Mouse (Mus musculus) thymus, adult 2 months (tissue): Measurements from ENCODE around the gene Tsx.

Source experiments
- CTCF ChIP-seq: fragments of 200-500 bp; IDR thresholded peaks from 2 replicates; pipeline ENCODE4 v1.5.1; 2012; ENCODE audit warnings: mild to moderate bottlenecking, control low read depth, low read length, moderate library complexity, borderline replicate concordance; ENCODE audit not compliant: control insufficient read depth, poor library complexity, insufficient read depth; ENCODE audit errors: extremely low read depth
- POLR2A ChIP-seq: fragments of 200-500 bp; IDR thresholded peaks from 2 replicates; pipeline ENCODE4 v1.6.1; 2012; ENCODE audit warnings: mild to moderate bottlenecking, low read length, control low read depth, moderate library complexity; ENCODE audit not compliant: control insufficient read depth, poor library complexity, insufficient read depth; ENCODE audit errors: extremely low read depth

- no peak for TF ChIP-seq CTCF
- TF ChIP-seq POLR2A: no peak
These were observed 58.1 kb downstream of the Tsx start for GRCm38 (mm10) chrX:103472346-103472745.
